Mouse (Mus musculus) liver, adult 10 weeks (tissue): ENCODE results near the gene Spast. TPM values are rescaled to one million over a fixed set of nuclear protein-coding genes. Genes with fewer than 3 reads are reported as not detected.

Experiments
- polyA plus RNA-seq: library from polyadenylated mRNA; stranded (reverse); fragments of 350-450 nt; fragmentation: Illumina TruSeq; extraction: RNeasy Lipid Tissue Mini Kit (QIAGEN cat#74804); gene quantifications from one replicate; pipeline ENCODE4 v1.2.3, GENCODE M21; 2014; ENCODE audit warnings: low read depth, low replicate concordance

Gene Spast
- 27.9 TPM for polyA plus RNA-seq

GRCm38 (mm10) chr17:74338937-74339804, at the start of gene Spast:
Gene Spast (plus strand): TSS chr17:74338987.

GRCm38 (mm10) chr17:74295026-74295970, 43.5 kb upstream of the Spast start, which contains the start of gene Memo1:
Gene Memo1 (minus strand): TSS chr17:74295521.

GRCm38 (mm10) chr17:74323844-74324243, 14.9 kb upstream of the Spast start, which contains the start of gene Dpy30:
Gene Dpy30 (minus strand): TSS chr17:74323944.

GRCm38 (mm10) chr17:74395383-74396065, 56.7 kb downstream of the Spast start, which contains the start of gene Slc30a6:
Gene Slc30a6 (plus strand): TSS chr17:74395608.

Other genes with a start within 250 kb of the Spast start
- gene Memo1, start 43.5 kb upstream of the Spast start, polyA plus RNA-seq, result 72.4 TPM
- 68.2 TPM for gene Dpy30, start 15.0 kb upstream of the Spast start, polyA plus RNA-seq
- gene Slc30a6, start 56.6 kb downstream of the Spast start, polyA plus RNA-seq, result 10.6 TPM
- gene Nlrc4, start 120.2 kb downstream of the Spast start, polyA plus RNA-seq, result 0.19 TPM
- 135 TPM for gene Yipf4, start 150.5 kb downstream of the Spast start, polyA plus RNA-seq
- 74.7 TPM for gene Birc6, start 189.3 kb downstream of the Spast start, polyA plus RNA-seq